Mouse (Mus musculus): ENCODE measurements around the gene Wfdc15a. TPM values are rescaled to one million over a fixed set of nuclear protein-coding genes. Genes with fewer than 3 reads are reported as not detected.
A peak's percentile ranks its signal among the peaks of the same experiment; 100 is the strongest.

Gene Wfdc15a
- polyA plus RNA-seq, 1 experiment from 2014 or later: not detected

GRCm38 (mm10) chr2:164175850-164176249 lies 24.1 kb downstream of the Wfdc15a start:
- ATAC-seq (ENCODE audit: insufficient number of reproducible peaks, low FRiP score): no peak
- H3K27me3 ChIP-seq (replicated peaks): peaks cover 30% of the 10 kb centered on the region

GRCm38 (mm10) chr2:164174649-164175395 lies 25.1 kb downstream of the Wfdc15a start:
- ATAC-seq (ENCODE audit: insufficient number of reproducible peaks, low FRiP score): no peak
- Histone ChIP-seq H3K27me3 (replicated peaks) (peaks cover 40% of the 10 kb centered on the region), H3K9ac (no peak overlapping the region), H3K9me3 (replicated peaks) (no peaks in the 10 kb centered on the region), H3K36me3 (no peaks in the 10 kb centered on the region), H3K4me1 (replicated peaks) (peaks cover 24% of the 10 kb centered on the region), H3K27ac (ENCODE audit: poor library complexity, severe bottlenecking) (no peak overlapping the region), H3K4me2 (no peak overlapping the region), H3K4me3 (no peak overlapping the region)
- 61% methylated on average over 8 of the region's 8 CpGs for WGBS

More at GRCm38 (mm10) chr2:164175850-164176249, 24.1 kb downstream of the Wfdc15a start:
- H3K27ac ChIP-seq (ENCODE audit: poor library complexity, severe bottlenecking): no peak overlapping the region
- no peaks in the 10 kb centered on the region for H3K9me3 ChIP-seq (replicated peaks)
- H3K4me2 ChIP-seq: no peak overlapping the region
- peaks cover 21% of the 10 kb centered on the region for H3K4me1 ChIP-seq (replicated peaks)
- no peaks in the 10 kb centered on the region for H3K36me3 ChIP-seq
- H3K9ac ChIP-seq: no peak overlapping the region
- WGBS: 73% methylated on average over 3 of the region's 3 CpGs
- H3K4me3 ChIP-seq: no peak overlapping the region

GRCm38 (mm10) chr2:164173394-164173793 lies 26.5 kb downstream of the Wfdc15a start:
- H3K9ac ChIP-seq: no peak overlapping the region
- peaks cover 50% of the 10 kb centered on the region for H3K27me3 ChIP-seq (replicated peaks)
- peaks cover 4% of the 10 kb centered on the region; the same call in 1 of the 2 replicates for H3K9me3 ChIP-seq (replicated peaks)
- no peak overlapping the region for H3K4me3 ChIP-seq
- no peaks in the 10 kb centered on the region for H3K36me3 ChIP-seq
- H3K27ac ChIP-seq (ENCODE audit: poor library complexity, severe bottlenecking): peak overlapping the region; percentile 20; the same call in 1 of the 2 replicates
- peaks cover 29% of the 10 kb centered on the region for H3K4me1 ChIP-seq (replicated peaks)
- ATAC-seq (ENCODE audit: insufficient number of reproducible peaks, low FRiP score): no peak
- H3K4me2 ChIP-seq: no peak overlapping the region
- 21% methylated on average over 3 of the region's 3 CpGs for WGBS

GRCm38 (mm10) chr2:164170902-164171301 lies 29.0 kb downstream of the Wfdc15a start, which contains the start of gene Kcns1:
Gene Kcns1 (minus strand): TSS chr2:164171113.
- H3K27me3 ChIP-seq (replicated peaks): peaks cover 61% of the 10 kb centered on the region
- no peak within 1 kb of the TSS for H3K27ac ChIP-seq (ENCODE audit: poor library complexity, severe bottlenecking)
- no peak for ATAC-seq (ENCODE audit: insufficient number of reproducible peaks, low FRiP score)
- peaks cover 37% of the 10 kb centered on the region for H3K4me1 ChIP-seq (replicated peaks)
- WGBS: under 1% methylated on average over 21 of the region's 29 CpGs
- peak within 1 kb of the TSS; percentile 53 for H3K9ac ChIP-seq
- H3K36me3 ChIP-seq: no peaks in the 10 kb centered on the region
- H3K9me3 ChIP-seq (replicated peaks): peaks cover 10% of the 10 kb centered on the region; the same call in 1 of the 2 replicates
- H3K4me2 ChIP-seq: peak within 1 kb of the TSS; percentile 77
- peak within 1 kb of the TSS; percentile 44 for H3K4me3 ChIP-seq

- Histone ChIP-seq H3K4me3 (peak overlapping the region; percentile 44; the same call in 1 of the 2 replicates), H3K36me3 (no peaks in the 10 kb centered on the region), H3K27me3 (replicated peaks) (peaks cover 67% of the 10 kb centered on the region), H3K9me3 (replicated peaks) (peaks cover 10% of the 10 kb centered on the region; the same call in 1 of the 2 replicates), H3K4me1 (replicated peaks) (peaks cover 37% of the 10 kb centered on the region), H3K4me2 (0 out of 2 replicates have a peak overlapping the region, but pooled peaks have one; percentile 77), H3K9ac (no peak overlapping the region), H3K27ac (ENCODE audit: poor library complexity, severe bottlenecking) (no peak overlapping the region)
- ATAC-seq (ENCODE audit: insufficient number of reproducible peaks, low FRiP score): no peak
- 11% methylated on average over 11 of the region's 11 CpGs for WGBS
Observed at GRCm38 (mm10) chr2:164170326-164170725, 29.6 kb downstream of the Wfdc15a start.

GRCm38 (mm10) chr2:164168571-164168946 lies 31.4 kb downstream of the Wfdc15a start:
- Histone ChIP-seq H3K9ac (no peak overlapping the region), H3K27me3 (replicated peaks) (peaks cover 81% of the 10 kb centered on the region), H3K36me3 (no peaks in the 10 kb centered on the region), H3K4me3 (peak overlapping the region; percentile 42), H3K4me2 (peak overlapping the region; percentile 70), H3K9me3 (replicated peaks) (peaks cover 10% of the 10 kb centered on the region; the same call in 1 of the 2 replicates), H3K4me1 (replicated peaks) (peaks cover 27% of the 10 kb centered on the region), H3K27ac (ENCODE audit: poor library complexity, severe bottlenecking) (no peak overlapping the region)
- ATAC-seq (ENCODE audit: insufficient number of reproducible peaks, low FRiP score): peak; percentile 41; the same call in 1 of the 2 replicates
- 8% methylated on average over 42 of the region's 42 CpGs for WGBS

- Histone ChIP-seq H3K4me3 (peak overlapping the region; percentile 42), H3K9ac (no peak overlapping the region), H3K4me2 (peak overlapping the region; percentile 70), H3K36me3 (no peaks in the 10 kb centered on the region), H3K27ac (ENCODE audit: poor library complexity, severe bottlenecking) (no peak overlapping the region), H3K27me3 (replicated peaks) (peaks cover 81% of the 10 kb centered on the region), H3K9me3 (replicated peaks) (peaks cover 10% of the 10 kb centered on the region; the same call in 1 of the 2 replicates), H3K4me1 (replicated peaks) (peaks cover 24% of the 10 kb centered on the region)
- WGBS: 12% methylated on average over 87 of the region's 90 CpGs
- ATAC-seq (ENCODE audit: insufficient number of reproducible peaks, low FRiP score): 0 out of 2 replicates have a peak, but pooled peaks have one; percentile 15
Observed at GRCm38 (mm10) chr2:164167752-164168570, 32.0 kb downstream of the Wfdc15a start.

GRCm38 (mm10) chr2:164164941-164165340 lies 35.0 kb downstream of the Wfdc15a start:
- H3K36me3 ChIP-seq: no peaks in the 10 kb centered on the region
- no peak for ATAC-seq (ENCODE audit: insufficient number of reproducible peaks, low FRiP score)
- peaks cover 12% of the 10 kb centered on the region for H3K4me1 ChIP-seq (replicated peaks)
- no peak overlapping the region for H3K9ac ChIP-seq
- H3K4me2 ChIP-seq: no peak overlapping the region
- WGBS: 79% methylated on average over 5 of the region's 5 CpGs
- H3K9me3 ChIP-seq (replicated peaks): peaks cover 10% of the 10 kb centered on the region; the same call in 1 of the 2 replicates
- peaks cover 60% of the 10 kb centered on the region for H3K27me3 ChIP-seq (replicated peaks)
- no peak overlapping the region for H3K27ac ChIP-seq (ENCODE audit: poor library complexity, severe bottlenecking)
- H3K4me3 ChIP-seq: no peak overlapping the region

GRCm38 (mm10) chr2:164161515-164162055 lies 38.3 kb downstream of the Wfdc15a start:
- ATAC-seq (ENCODE audit: insufficient number of reproducible peaks, low FRiP score): no peak
- Histone ChIP-seq H3K36me3 (peaks cover 4% of the 10 kb centered on the region; the same call in 1 of the 2 replicates), H3K4me3 (no peak overlapping the region), H3K4me1 (replicated peaks) (no peaks in the 10 kb centered on the region), H3K4me2 (no peak overlapping the region), H3K27me3 (replicated peaks) (peaks cover 26% of the 10 kb centered on the region), H3K9ac (no peak overlapping the region), H3K27ac (ENCODE audit: poor library complexity, severe bottlenecking) (no peak overlapping the region), H3K9me3 (replicated peaks) (no peaks in the 10 kb centered on the region)
- 77% methylated on average over 11 of the region's 11 CpGs for WGBS

- Histone ChIP-seq H3K27ac (ENCODE audit: poor library complexity, severe bottlenecking) (no peak overlapping the region), H3K9ac (no peak overlapping the region), H3K4me1 (replicated peaks) (no peaks in the 10 kb centered on the region), H3K27me3 (replicated peaks) (no peaks in the 10 kb centered on the region), H3K4me3 (no peak overlapping the region), H3K36me3 (peaks cover 14% of the 10 kb centered on the region), H3K4me2 (no peak overlapping the region), H3K9me3 (replicated peaks) (no peaks in the 10 kb centered on the region)
- WGBS: 89% methylated on average over 2 of the region's 2 CpGs
- no peak for ATAC-seq (ENCODE audit: insufficient number of reproducible peaks, low FRiP score)
Observed at GRCm38 (mm10) chr2:164158838-164159237, 41.1 kb downstream of the Wfdc15a start.

All from heart, embryonic 12.5 days (tissue).